Mouse (Mus musculus): Measurements from ENCODE around the gene Akt3.

DNA sequence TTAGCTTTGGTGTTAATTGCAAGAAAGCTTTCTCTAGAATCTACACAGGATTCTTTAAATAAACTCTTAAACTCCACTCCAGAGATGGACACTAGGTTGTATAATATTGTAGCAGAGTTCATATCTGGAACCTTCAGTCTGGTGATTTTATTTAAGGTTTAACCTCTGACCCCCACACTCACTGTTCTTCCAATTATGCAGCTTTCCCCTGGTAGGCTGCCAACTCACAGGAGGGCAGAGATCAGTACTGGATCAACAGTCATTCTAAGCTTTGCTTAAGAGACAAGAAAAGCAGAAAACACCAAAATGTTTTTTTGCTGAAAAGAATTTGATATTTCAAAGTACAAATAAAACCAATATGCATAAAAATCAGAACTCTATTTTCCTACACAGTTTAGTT is 212.1 kb downstream of the Akt3 start:
- TF ChIP-seq CTCF (IDR thresholded peaks at IDR 0.05; ENCODE audit: extremely low read depth, insufficient read depth, low read length): no peak
- no peak for TF ChIP-seq POLR2A (IDR thresholded peaks at IDR 0.05; ENCODE audit: extremely low read depth, insufficient read depth, low read length)

All from cortical plate, adult 2 months (tissue).